Mouse (Mus musculus) cerebellum, adult 18-20 months (tissue): ENCODE results near the gene Dysf.
"Not testable (repeated sequence)": the region's sequence is repeated elsewhere in the genome, so short reads cannot be mapped to it uniquely, and the experiment has no call there.

Source experiments
- DNase-seq, 2 experiments: peaks; one replicate each; pipeline ENCODE4 v3.0.0; 2021

The Dysf gene

DNA sequence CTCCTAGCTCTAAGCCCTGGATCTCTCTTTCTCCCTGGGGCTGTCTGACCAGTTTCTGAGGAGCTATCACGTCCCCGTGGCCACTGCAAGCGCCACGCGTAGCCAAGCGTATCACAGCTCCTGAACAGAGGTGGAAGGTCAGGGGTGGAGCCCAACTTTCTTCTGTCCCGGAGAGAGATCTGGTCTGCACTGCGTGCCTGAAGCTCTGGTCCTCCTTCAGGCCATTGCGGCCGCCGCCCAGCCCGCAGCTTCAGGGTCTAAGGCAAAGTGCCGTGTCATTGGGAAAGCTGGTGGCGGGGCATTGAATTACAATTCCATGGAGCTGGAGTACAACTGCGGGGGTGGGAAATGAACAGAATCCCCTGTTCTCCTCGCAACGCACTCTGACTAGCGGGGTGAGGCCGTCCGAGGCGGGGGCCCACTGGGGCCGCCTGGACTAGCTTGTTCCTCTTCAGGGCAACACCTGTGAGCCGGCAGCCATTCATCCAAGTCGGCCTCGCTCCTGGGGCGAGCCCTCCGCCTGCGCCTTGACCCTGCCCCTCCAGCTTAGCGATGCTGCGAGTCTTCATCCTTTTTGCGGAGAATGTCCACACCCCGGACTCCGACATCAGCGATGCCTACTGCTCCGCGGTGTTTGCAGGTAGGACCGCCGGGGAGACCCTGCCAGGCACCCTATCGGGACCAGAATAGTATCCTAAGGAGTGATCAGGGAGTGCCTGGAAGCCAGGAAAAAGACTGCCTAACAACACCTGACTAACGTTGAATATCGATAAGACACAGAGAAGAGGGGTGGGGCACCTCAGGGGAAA is at the start of gene Dysf:
TSS of gene Dysf (plus strand) at position 228 of the 809 bp plus-strand sequence.
- no peak for DNase-seq

DNA sequence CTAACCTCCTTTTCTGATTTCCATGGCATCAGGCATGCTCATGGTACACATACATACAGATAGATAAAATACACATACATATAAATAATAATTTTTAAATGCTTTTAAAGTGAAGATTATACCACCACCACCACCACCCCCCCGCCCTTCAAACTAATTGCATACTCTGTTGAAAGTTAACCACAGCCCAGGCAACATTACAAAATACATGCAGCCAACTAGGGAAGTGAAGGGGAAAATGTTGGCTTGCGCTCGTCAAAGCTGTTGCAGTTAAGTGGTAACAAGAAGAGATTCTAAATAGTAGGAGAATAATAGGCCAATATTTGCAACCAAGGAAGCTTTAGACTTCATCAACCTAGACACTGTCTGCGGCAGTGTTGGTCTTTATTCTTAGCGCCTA is 20.7 kb upstream of the Dysf start:
- DNase-seq, result no peak

DNA sequence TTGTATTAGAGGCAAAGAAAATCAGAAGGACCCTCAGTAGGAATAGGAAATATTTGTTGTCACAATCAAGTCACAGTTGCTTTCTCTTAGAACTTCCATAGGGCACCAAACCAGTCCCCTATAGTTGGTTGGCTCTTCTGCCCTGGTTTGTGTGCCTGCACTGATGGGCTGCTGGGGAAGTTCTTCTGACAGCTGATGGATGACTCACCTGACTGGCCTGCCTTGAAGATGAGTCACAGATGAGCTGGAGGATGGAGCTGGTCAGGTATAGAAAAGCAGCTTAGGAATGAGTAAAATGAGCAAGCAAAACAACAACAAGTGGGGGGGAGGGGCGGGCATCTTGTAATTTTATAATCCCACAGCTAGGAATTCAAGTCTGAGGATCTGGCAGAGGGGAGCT is 5.7 kb upstream of the Dysf start:
- no peak for DNase-seq

DNA sequence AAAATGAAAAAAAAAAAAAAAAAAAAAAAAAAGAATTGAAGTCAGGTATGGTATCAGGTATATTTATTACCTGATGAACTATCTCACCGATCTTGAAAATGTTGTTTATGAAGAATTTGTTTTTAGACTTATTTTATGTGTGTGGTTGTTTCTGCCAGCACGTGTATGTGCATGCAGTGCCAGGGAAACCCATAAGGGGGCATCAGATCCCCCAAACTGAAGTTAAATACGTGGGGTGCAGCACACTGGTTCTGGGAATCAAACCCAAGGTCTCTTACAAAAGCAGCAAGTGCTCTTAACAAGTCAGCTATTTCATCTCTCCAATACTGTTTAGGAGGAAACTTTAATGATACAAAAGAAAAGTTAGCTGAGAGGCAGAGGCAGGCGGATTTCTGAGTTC is 4.1 kb upstream of the Dysf start:
- DNase-seq, result no peak

DNA sequence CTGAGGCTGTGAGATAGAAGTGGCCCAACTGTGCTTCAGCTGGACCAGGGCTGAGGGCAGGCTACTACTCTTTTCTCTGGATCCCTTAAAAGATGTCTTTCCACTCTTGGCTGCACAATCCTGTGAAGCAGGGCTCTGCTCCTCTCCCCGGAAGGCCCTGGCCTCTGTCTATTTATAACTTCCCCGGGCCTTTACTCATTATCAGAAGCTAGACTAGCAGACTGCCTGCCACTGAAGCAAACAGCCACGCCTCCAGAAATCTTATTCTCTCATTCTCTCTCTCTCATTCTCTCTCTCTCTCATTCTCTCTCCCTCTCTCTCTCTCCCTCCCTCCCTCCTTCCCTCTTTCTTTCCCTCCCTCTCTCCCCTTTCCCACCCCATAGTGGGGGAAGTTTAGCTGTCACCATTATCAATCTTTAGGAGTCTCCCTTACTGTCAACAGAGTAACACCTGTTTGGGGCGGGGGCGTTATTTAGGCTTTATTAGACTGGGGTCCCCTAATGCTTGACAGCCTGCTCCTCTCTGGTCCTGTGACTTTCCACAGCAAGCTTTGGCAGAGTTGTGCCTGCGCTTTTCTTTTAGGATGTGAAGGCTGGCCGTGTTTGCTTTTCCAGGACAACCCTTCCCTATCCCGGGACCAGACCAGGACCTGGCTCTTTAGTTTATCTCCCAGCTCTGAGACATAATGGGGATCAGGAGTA is 932 bp downstream of the Dysf start:
- DNase-seq, result no peak

DNA sequence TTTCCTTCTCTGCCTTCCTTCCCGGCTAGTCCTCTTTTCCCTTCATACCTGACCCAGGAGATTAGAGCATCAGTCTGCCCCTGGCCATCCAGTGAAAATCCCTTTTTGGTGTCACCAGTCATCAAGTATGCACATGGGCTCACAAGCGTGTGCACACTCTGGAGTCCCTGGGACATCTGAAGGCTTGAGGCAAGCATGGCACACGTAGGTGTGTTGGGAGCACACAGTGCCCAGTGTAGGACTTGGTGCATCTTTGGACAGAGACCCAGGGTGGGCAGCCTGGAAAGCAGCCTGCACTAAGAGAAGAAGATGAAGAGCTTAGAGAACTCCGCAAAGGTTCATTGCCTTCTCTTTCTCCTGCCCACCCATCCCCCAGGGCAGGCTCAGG is 1.5 kb downstream of the Dysf start:
- DNase-seq, result no peak

DNA sequence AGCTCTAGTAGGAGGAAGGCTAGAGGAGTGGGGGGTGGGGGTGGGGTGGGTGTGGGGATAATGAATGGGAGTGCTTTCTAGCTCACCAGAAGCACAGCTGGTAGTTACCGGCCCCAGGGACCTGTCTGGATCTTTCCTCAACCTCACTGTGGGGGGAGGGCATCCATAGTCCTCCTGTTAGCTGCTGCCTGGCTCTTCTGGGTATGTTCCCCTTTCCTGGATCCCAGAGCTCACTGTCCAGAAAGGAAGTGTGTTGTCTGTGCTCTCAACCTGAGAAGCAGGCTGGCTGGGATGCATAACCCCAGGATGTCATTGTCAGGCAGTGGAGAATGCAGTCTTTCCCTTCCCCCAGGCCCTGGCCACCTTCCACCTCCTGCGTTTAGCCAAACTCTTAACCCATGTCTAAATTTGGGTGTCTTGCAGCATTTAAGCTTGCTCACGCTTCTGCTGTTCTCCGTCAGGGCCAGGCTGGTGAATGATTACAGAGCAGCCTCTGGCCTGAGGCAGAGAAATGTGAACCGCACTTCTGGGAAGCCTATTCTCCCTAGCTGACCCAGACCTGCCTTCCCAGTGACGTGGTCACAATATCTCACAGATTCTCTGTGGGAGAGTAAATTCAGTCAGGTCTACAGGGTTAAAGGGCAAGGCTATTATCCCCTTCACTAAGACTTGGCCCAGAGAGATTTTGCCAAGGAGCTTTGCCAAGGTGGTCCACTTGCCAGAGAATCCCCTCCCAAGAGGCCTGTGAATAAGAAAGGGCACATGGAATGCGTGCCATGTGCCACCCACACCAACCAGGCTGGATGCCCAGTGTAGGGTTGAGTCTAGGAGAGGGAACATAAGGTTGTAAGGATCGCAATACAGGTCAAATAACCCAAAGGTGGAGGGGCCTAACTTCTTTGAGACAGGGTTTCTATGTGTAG is 2.2 kb downstream of the Dysf start:
- DNase-seq, result no peak

DNA sequence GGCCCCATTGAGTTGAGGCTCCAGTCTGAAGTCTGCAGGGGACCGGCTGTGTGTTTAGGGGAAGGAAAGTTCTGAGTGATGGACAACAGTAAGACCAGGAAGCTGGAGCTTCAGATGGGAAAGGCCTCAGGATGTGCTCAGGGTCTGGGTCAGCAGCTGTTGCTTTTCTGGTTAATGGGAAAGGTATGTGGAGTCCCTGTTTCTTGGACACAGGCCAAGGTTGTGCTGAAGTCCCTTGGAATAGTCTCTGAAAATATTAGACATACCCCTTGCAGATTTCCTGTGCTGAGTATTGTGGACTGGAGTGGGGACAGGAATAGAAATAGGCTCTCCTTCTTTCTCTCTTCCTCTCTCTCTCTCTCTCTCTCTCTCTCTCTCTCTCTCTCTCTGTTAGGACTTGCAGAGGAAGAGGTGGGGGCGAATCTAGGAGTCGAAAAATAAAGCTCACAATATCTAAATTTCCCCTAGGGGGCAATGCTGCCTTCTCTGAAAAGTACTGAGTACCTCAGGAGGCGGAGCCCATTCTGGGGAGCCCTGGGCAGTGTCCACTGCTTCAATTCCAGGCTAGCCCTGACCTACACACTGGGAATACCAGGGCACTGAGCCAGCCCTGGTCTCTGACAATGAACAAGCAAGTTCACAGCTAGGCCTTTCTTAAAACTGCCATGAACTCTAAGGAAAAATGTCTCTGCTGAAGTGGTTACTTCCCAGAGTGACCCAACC is 6.7 kb downstream of the Dysf start:
- DNase-seq, result not testable (repeated sequence)

DNA sequence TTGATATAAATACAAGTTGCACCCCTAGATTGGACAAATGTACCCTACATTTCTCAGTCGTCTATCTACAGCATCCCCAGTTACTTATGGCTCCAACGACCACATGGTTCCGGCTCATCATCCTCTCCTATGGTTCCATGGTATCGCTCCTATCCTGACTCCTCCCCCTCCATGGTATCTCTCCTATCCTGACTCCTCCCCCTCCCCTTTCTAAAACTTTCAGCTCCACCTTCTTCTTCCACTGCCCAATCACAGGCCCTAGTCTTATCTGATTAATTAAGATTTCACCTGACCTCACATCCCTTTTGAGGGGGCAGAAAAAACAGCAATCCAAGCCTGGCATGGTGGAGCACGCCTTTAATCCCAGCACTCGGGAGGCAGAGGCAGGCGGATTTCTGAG is 8.5 kb downstream of the Dysf start:
- no peak for DNase-seq

DNA sequence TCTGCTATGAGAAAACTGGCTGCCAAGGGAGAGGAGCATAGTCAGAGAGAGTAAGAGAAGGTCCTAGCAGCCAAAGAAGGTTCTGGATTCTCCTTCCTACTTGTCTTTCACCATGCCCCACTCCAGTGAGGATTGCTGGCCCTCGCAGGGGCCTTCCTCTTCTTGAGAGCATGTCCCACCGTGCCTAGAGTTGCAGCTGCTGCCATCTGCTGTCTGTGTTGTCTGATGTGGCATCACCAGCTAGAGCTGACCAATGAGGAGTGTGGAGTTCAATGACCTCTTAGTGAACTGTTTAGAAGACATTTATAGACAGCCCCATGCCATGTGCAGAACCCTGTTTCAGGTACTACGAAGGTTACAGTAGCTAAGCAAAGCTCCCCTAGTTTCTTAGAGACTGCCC is 9.0 kb downstream of the Dysf start:
- DNase-seq, result no peak

DNA sequence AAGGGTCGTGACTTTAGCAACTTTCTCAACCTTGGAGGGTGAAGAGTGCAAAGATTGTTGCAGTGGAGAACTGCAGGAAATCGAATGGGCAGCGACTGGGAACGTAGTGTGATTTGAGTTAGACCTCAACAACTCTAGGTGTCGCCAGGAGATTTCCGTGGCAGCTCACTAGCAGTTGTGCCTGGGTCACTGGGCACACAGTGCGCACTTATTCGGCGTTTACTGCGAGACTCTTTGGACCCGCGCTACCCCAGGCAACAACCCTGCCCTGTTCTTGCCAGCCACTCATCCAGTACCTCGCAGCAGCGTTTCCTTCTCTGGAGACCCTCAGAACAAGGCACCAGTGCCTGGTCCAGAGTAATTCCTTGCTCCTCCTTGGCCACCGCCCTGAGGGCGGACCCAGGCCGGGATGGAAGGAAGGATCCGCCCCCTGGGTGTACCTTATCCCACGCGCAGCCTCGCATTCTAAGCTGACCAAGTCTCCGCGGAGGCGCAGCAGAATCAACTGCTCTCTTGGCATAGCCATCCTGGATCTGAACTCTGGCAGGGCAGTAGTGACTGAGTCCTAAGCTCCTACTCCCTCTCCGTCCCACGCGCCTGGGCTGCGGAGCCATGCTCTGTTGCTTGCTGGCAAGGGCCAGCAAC is 10.6 kb downstream of the Dysf start:
- DNase-seq, result no peak

DNA sequence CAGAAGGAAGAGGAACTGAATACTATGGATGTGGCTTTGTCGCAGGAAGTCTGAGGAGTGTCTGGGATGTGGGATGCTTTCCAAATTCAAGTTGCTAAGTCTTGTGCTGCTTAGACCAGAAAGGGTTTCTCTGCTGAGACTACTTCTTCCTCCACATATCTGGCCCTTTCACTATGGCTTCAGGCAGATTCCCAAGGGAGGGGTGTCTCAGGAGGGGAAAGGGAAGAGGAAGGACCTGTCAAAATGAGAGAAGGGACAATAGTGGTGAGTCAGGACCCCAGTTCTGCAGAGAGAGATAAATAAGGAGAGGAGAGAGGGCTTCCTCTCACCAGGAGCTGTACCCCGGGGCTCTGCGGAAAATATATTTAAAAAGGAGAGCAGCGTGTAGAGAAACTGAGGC is 11.6 kb downstream of the Dysf start:
- no peak for DNase-seq

DNA sequence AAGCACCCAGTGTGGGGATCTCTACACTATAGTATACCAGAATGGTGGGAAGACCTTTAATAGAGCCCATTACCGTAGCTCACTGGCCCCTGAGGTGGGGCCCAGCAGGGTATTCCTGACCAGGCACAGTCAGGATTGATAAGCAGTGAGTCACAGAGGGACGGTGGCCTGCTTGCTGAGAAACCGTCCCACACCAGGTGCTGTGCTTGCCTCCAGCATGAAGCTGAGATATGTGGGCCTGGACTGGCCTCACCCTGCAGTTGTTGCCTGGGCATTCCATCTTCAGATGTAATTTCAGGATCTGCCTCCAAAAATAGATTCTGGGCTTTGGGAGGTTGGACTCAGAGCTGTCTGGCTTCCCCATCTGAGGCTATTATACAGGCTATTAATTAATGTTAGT is 13.6 kb downstream of the Dysf start:
- no peak for DNase-seq

DNA sequence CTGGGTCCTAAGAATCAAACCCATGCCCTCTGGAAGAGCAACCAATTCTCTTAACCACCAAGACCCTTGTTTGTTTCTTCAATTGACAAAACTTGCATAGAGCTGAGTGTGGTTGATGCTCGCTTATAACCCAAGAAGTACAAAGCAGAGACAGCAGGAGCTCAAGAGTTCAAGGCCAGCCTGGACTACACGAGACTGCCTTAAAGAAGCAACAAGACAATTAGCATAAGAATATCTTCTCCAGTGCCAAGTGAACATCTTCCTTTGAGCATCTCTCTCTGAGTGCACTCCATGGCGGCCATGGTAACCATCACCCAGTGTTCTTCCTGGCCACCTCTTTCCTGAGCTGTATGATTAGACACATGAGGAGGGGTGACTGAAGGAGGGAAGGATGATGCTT is 17.2 kb downstream of the Dysf start:
- DNase-seq, result no peak

DNA sequence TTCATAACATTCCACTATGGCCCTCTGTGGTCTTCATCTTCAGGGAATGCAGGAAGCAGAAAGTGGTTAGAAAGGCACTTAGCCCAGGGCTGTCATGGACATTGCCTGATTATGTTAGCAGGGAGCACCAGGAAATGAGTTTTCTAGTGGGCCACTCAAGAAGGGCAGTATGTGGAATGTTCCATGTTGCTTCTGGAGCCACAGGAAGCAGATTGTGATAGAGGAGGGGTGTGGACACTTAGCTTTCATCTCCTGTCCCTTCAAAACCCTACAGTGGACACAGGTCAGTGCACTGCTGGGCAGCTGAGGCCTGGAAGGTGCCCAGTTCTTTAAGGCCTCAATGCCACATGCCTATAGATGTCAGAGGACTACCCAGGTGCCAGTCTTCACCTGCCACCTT is 20.4 kb downstream of the Dysf start:
- DNase-seq, result no peak

DNA sequence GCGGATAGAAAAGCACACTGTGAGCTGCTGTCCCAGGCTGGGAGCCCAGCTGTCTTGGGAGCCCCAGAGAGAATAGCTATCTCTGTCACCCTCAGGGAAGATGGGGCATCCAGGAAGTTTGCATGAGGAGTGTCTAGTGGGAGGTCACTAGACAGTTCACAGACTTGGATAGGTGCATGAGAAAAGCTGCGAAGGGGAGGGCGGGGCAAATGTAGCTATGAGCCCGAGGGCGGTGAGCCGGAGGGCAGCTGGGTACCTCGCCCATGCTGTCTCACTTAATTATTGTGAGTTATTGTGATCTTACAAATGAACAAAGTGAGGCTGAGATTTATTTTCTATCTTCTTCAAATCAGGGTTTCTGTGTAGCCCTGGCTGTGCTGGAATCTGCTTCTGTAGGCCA is 21.4 kb downstream of the Dysf start:
- DNase-seq, result no peak

DNA sequence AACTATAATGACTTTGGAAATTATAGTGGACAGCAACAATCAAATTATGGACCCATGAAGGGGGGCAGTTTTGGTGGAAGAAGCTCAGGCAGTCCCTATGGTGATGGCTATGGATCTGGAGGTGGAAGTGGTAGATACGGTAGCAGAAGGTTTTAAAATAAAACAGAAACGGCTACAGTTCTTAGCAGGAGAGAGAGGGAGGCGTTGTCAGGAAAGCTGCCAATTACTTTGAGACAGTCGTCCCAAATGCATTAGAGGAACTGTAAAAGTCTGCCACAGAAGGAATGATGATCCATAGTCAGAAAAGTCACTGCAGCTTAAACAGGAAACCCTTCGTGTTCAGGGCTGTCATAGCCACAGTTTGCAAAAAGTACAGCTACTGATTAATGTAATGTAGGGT is 24.1 kb downstream of the Dysf start:
- DNase-seq, result not testable (repeated sequence)

DNA sequence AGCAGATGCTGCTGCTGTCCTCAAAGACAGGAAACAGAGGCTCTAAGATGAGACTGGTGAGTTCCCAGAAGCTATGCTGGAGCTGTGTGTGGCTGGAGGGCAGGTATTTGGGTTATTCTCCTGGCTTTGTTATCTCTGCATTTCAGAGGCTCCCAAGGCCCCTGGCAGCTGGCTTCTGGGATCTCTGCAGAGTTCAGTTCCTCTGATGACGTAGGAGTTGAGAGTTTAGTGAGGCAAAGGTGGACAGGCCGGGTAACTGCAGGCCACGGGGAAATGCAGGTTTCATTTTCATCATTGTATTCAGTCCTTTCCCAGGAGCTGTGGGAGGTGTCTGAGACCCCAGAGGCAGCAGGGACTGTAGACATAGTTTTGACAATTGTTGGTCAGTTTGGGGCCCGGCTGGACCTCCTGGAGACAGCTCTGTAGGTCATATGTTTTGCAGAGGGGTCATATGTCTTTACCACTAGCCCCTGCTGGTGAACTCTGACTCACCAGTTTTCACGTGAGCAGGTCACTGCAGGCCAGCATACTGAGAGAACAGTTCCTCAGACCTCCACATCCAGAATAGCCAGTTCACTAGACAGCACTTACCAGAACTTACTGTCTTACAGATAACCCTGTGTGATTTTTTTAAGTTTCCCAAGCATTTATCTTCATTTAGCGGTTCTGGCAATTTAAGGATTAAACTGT is 35.0 kb downstream of the Dysf start:
- DNase-seq, result no peak

DNA sequence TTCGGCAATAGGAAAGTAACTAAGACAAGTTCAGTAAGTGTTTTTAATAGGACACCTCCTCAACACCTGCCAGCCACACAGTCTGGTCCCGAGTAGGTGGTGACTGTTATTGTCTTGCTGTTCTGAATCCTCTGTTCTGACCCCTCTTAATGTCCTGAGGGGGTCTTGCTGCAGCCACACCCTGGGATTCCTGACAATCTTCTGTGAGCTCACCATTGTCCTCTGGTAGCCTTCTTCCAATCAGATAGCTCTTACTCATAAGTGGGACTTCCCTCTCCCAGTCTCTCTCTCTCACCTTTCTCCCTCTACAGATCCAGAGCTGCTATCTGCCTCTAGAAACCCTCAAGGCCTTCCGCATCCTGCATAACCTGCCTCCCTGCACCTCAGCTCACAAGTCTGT is 36.3 kb downstream of the Dysf start:
- no peak for DNase-seq

DNA sequence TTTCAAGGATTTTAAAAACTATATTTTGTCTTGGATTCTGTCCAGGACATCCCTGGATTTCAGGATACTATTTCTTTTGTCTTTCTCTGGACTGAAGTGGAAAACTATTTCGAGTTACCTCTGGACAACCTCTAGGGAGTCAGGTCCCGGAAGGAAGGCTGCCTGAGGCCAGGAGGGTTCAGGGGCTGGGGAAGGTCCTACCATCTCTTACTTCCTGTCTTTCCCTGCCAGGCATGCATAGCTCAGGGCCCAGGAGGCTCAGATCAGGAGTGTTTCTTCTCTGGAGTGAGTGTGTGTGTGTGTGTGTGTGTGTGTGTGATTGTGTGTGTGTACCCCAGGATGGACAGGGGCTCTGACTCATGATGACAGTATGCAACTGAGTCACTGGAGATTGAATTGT is 40.5 kb downstream of the Dysf start:
- DNase-seq, result no peak

DNA sequence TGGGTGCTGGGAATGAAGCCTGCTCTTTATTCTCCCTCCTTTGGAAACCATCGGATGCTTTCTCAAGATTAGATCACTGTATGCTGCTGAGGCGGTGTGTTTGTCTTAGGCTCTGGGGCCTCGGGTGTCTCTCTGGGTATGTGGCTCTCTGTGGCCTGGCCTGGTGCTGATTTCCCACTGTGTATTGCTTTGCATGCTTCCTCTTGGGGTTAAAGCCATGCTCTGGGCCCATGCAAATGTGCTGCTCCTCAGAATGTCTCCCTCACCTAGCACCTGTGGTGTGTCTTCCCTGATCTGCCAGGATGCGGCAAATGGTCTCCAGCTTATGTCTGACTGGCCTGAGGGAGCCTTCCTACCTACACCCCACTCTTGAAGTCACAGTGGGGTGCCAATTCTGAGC is 41.8 kb downstream of the Dysf start:
- DNase-seq, result no peak

DNA sequence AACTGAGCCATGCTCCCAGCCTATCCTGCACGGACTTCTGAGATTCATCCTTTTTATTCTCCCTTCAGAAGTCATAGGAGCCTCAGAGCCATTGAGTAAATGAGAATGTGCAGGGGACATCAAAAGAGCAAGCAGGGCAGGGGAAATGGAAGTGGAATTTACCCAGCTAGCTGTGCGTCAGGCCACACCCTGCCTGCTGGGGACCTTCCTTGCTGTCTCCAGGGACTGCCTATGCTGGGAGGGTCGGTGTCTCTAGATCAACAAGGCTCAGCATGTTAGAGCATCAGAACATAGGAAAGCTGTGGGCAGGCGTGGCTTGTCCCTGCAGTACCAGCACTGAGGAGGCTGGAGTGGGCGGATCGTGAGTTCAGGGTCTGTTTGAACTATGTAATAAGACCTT is 42.6 kb downstream of the Dysf start:
- DNase-seq, result no peak
